Mouse (Mus musculus): Measurements from ENCODE around the gene Tmem171.

DNA sequence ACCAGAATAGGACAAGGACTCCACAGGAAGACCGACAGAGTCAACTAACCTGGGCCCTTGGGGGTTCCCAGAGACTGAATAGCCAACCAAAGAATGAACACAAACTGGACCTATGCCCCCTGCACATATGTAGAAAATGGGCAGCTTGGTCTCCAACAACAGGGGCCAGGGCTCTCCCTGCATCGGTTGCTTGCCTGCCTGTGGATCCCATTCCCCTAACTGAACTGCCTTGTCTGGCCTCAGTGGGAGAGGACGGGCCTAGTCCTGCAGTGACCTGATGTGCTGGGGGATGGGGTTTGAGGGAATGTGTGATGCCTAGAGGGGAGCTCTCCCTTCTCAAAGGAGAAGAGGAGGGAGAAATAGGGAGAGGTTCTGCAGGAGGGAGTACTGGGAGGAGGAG lies 25.3 kb downstream of the Tmem171 start:
- no peak for TF ChIP-seq CTCF (conservative IDR thresholded peaks at IDR 0.05; ENCODE audit: low read length)
- no peak for TF ChIP-seq NANOG (IDR thresholded peaks at IDR 0.05; ENCODE audit: borderline replicate concordance, low read length)
- TF ChIP-seq POU5F1 (IDR thresholded peaks at IDR 0.05; ENCODE audit: borderline replicate concordance, low read length) = no peak
